Mouse (Mus musculus) kidney, adult 11 months (tissue): ENCODE measurements around the gene Srl.
"Not testable (repeated sequence)": the region's sequence is repeated elsewhere in the genome, so short reads cannot be mapped to it uniquely, and the experiment has no call there.

Experiments used
- DNase-seq: peaks from one replicate; pipeline ENCODE4 v3.0.0; 2022

Srl gene

GRCm38 (mm10) chr16:4551885-4552284 lies 10.3 kb upstream of the Srl start:
- no peak for DNase-seq

- DNase-seq, result peak; percentile 58
These were observed 9.4 kb upstream of the Srl start for GRCm38 (mm10) chr16:4551056-4551455.

GRCm38 (mm10) chr16:4548953-4549688 lies 7.5 kb upstream of the Srl start:
- DNase-seq, result no peak

GRCm38 (mm10) chr16:4547611-4548010 lies 6.0 kb upstream of the Srl start:
- no peak for DNase-seq

GRCm38 (mm10) chr16:4546838-4547237 lies 5.2 kb upstream of the Srl start:
- no peak for DNase-seq

- no peak for DNase-seq
These were observed 3.2 kb upstream of the Srl start for GRCm38 (mm10) chr16:4544845-4545244.

- DNase-seq, result no peak
These were observed 1.6 kb upstream of the Srl start for GRCm38 (mm10) chr16:4543266-4543665.

GRCm38 (mm10) chr16:4542236-4542774 lies 689 bp upstream of the Srl start:
- no peak for DNase-seq

GRCm38 (mm10) chr16:4541033-4541432 lies 583 bp downstream of the Srl start:
- DNase-seq, result no peak

GRCm38 (mm10) chr16:4540064-4540775 lies 1.4 kb downstream of the Srl start:
- no peak for DNase-seq

GRCm38 (mm10) chr16:4539521-4539920 lies 2.1 kb downstream of the Srl start:
- DNase-seq, result no peak

GRCm38 (mm10) chr16:4537616-4538358 lies 3.8 kb downstream of the Srl start:
- DNase-seq, result no peak

GRCm38 (mm10) chr16:4527373-4527772 lies 14.2 kb downstream of the Srl start:
- not testable (repeated sequence) for DNase-seq

GRCm38 (mm10) chr16:4523313-4524004 lies 18.2 kb downstream of the Srl start:
- no peak for DNase-seq

GRCm38 (mm10) chr16:4522879-4523278 lies 18.7 kb downstream of the Srl start:
- no peak for DNase-seq

- DNase-seq, result peak; percentile 41
These were observed 19.7 kb downstream of the Srl start for GRCm38 (mm10) chr16:4521735-4522530.

- no peak for DNase-seq
These were observed 20.4 kb downstream of the Srl start for GRCm38 (mm10) chr16:4521074-4521667.

GRCm38 (mm10) chr16:4520673-4521072 lies 20.9 kb downstream of the Srl start:
- no peak for DNase-seq

GRCm38 (mm10) chr16:4519825-4520224 lies 21.8 kb downstream of the Srl start:
- DNase-seq, result no peak

GRCm38 (mm10) chr16:4519157-4519556 lies 22.5 kb downstream of the Srl start:
- no peak for DNase-seq

GRCm38 (mm10) chr16:4517906-4518305 lies 23.7 kb downstream of the Srl start:
- DNase-seq, result no peak

GRCm38 (mm10) chr16:4514383-4514782 lies 27.2 kb downstream of the Srl start:
- DNase-seq, result no peak
